Mouse (Mus musculus): Measurements from ENCODE around the gene Kcnj6. TPM values are rescaled to one million over a fixed set of nuclear protein-coding genes. Genes with fewer than 3 reads are reported as not detected.

Kcnj6 gene
- polyA plus RNA-seq, 1 experiment = not detected

GRCm38 (mm10) chr16:94865796-94866195 is 131.7 kb downstream of the Kcnj6 start:
- TF ChIP-seq CTCF (IDR thresholded peaks at IDR 0.05; ENCODE audit: low read depth, low read length) = no peak
- TF ChIP-seq POLR2A (IDR thresholded peaks at IDR 0.05; ENCODE audit: borderline replicate concordance, low read depth, low read length) = no peak
- Histone ChIP-seq H3K4me1 (ENCODE audit: control insufficient read depth, insufficient read depth, low read length) (peaks cover 12% of the 10 kb centered on the region), H3K4me3 (ENCODE audit: insufficient read depth, low read length) (no peak overlapping the region), H3K27ac (ENCODE audit: insufficient read depth, low read depth, low read length) (no peak overlapping the region)

- Histone ChIP-seq H3K27ac (ENCODE audit: insufficient read depth, low read depth, low read length) (no peak overlapping the region), H3K4me1 (ENCODE audit: control insufficient read depth, insufficient read depth, low read length) (peaks cover 12% of the 10 kb centered on the region), H3K4me3 (ENCODE audit: insufficient read depth, low read length) (no peak overlapping the region)
- TF ChIP-seq POLR2A (IDR thresholded peaks at IDR 0.05; ENCODE audit: borderline replicate concordance, low read depth, low read length) (no peak), CTCF (IDR thresholded peaks at IDR 0.05; ENCODE audit: low read depth, low read length) (no peak)
Observed at GRCm38 (mm10) chr16:94865101-94865500, 132.4 kb downstream of the Kcnj6 start.

- Histone ChIP-seq H3K4me1 (ENCODE audit: control insufficient read depth, insufficient read depth, low read length) (peaks cover 12% of the 10 kb centered on the region), H3K27ac (ENCODE audit: insufficient read depth, low read depth, low read length) (peak overlapping the region; percentile 44), H3K4me3 (ENCODE audit: insufficient read depth, low read length) (no peak overlapping the region)
- TF ChIP-seq POLR2A (IDR thresholded peaks at IDR 0.05; ENCODE audit: borderline replicate concordance, low read depth, low read length) (no peak), CTCF (IDR thresholded peaks at IDR 0.05; ENCODE audit: low read depth, low read length) (no peak)
Observed at GRCm38 (mm10) chr16:94863475-94863874, 134.0 kb downstream of the Kcnj6 start.

DNA sequence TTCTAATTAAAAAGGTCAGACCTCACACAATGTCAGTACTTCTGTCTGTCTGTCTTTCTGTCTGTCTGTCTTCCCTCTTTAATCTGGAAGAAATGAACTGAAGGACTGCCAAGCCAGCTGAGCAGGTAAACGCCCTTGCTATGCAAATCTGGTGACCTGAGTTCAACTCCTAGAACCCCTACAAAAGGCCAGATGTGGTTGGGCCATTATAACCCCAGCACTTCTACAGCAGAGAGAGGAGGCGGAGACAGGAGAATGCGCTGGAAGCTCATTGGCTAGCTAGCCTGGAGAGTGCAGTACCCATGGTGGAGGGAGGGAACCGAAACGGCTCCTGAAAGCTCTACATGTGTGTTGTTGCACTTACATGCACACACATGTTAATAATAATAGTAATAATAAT is 141.5 kb downstream of the Kcnj6 start:
- TF ChIP-seq POLR2A (IDR thresholded peaks at IDR 0.05; ENCODE audit: borderline replicate concordance, low read depth, low read length) = no peak
- TF ChIP-seq CTCF (IDR thresholded peaks at IDR 0.05; ENCODE audit: low read depth, low read length) = no peak
- Histone ChIP-seq H3K4me1 (ENCODE audit: control insufficient read depth, insufficient read depth, low read length) (peaks cover 2% of the 10 kb centered on the region; the same call in 1 of the 2 replicates), H3K27ac (ENCODE audit: insufficient read depth, low read depth, low read length) (no peak overlapping the region), H3K4me3 (ENCODE audit: insufficient read depth, low read length) (no peak overlapping the region)

- H3K4me3 ChIP-seq (ENCODE audit: insufficient read depth, low read length) = no peak overlapping the region
- peaks cover 2% of the 10 kb centered on the region; the same call in 1 of the 2 replicates for H3K4me1 ChIP-seq (ENCODE audit: control insufficient read depth, insufficient read depth, low read length)
- no peak overlapping the region for H3K27ac ChIP-seq (ENCODE audit: insufficient read depth, low read depth, low read length)
- TF ChIP-seq POLR2A (IDR thresholded peaks at IDR 0.05; ENCODE audit: borderline replicate concordance, low read depth, low read length) (no peak), CTCF (IDR thresholded peaks at IDR 0.05; ENCODE audit: low read depth, low read length) (no peak)
Observed at GRCm38 (mm10) chr16:94852407-94853160, 144.9 kb downstream of the Kcnj6 start.

DNA sequence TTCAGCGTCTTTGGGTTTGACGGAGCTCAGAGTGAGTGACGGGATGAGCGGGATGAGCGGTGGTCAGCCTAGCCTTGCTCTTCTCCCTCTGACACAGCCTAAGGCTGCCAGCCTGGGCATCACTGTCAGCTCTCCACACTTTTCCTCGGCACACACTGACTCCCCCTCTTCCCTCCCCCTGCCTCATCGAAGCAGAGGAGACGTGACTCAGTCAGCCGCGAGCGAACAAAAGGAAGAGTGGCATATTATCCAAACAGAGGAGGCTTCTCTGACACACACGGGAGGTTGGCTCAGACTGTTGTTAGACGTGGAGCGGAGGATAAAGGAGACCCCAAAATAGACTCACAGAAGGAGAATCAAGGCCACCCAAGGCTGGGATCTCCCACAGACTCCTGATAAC is 147.1 kb downstream of the Kcnj6 start:
- H3K27ac ChIP-seq (ENCODE audit: insufficient read depth, low read depth, low read length) = no peak overlapping the region
- no peak for TF ChIP-seq CTCF (IDR thresholded peaks at IDR 0.05; ENCODE audit: low read depth, low read length)
- TF ChIP-seq POLR2A (IDR thresholded peaks at IDR 0.05; ENCODE audit: borderline replicate concordance, low read depth, low read length) = no peak
- peaks cover 10% of the 10 kb centered on the region for H3K4me1 ChIP-seq (ENCODE audit: control insufficient read depth, insufficient read depth, low read length)
- no peak overlapping the region for H3K4me3 ChIP-seq (ENCODE audit: insufficient read depth, low read length)

DNA sequence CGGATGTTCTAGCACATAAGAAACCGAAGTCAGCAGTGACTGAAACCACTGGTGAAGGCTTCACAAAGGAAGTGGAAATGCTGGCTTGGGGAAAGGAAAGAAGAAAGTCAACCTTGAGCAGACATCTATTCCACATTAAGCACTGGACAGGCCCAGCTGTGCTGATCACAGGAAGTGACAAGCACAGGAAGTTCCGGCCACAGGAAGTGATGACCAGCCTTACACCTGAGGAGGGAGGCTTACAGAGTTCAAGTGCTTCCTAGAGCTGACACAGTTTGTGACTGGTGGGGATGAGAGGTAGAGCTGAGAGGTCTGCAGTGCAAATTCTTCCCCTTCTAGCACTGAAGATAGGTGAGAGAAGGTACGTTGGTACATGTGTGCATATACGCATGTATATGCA is 151.5 kb downstream of the Kcnj6 start:
- Histone ChIP-seq H3K27ac (ENCODE audit: insufficient read depth, low read depth, low read length) (0 out of 2 replicates have a peak overlapping the region, but pooled peaks have one; percentile 10), H3K4me1 (ENCODE audit: control insufficient read depth, insufficient read depth, low read length) (peaks cover 7% of the 10 kb centered on the region), H3K4me3 (ENCODE audit: insufficient read depth, low read length) (no peak overlapping the region)
- TF ChIP-seq CTCF (IDR thresholded peaks at IDR 0.05; ENCODE audit: low read depth, low read length) (no peak), POLR2A (IDR thresholded peaks at IDR 0.05; ENCODE audit: borderline replicate concordance, low read depth, low read length) (no peak)

GRCm38 (mm10) chr16:94844769-94845168 is 152.7 kb downstream of the Kcnj6 start:
- Histone ChIP-seq H3K4me3 (ENCODE audit: insufficient read depth, low read length) (no peak overlapping the region), H3K4me1 (ENCODE audit: control insufficient read depth, insufficient read depth, low read length) (peaks cover 7% of the 10 kb centered on the region), H3K27ac (ENCODE audit: insufficient read depth, low read depth, low read length) (no peak overlapping the region)
- TF ChIP-seq POLR2A (IDR thresholded peaks at IDR 0.05; ENCODE audit: borderline replicate concordance, low read depth, low read length) (no peak), CTCF (IDR thresholded peaks at IDR 0.05; ENCODE audit: low read depth, low read length) (no peak)

DNA sequence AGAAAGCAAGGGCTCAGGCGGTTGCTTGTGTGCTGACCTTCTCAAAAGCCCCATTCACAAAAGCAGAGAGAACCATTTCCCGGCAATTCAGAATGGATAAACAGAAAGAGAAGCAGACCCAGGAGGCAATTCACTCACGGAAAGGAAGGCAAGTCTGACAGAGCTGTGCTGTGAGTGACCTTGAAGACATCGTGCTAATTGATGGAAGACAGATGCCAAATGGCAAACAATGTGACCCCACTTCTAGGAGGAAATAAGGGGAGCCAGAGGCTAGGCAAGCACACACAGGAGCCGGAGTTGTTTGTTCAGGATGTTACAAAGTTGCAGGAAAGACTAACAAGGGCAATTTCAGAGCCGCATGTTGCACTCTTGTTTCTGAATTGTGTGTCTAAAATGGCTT is 158.1 kb downstream of the Kcnj6 start:
- H3K27ac ChIP-seq (ENCODE audit: insufficient read depth, low read depth, low read length) = no peak overlapping the region
- no peak overlapping the region for H3K4me3 ChIP-seq (ENCODE audit: insufficient read depth, low read length)
- TF ChIP-seq CTCF (IDR thresholded peaks at IDR 0.05; ENCODE audit: low read depth, low read length) (no peak), POLR2A (IDR thresholded peaks at IDR 0.05; ENCODE audit: borderline replicate concordance, low read depth, low read length) (no peak)
- no peaks in the 10 kb centered on the region for H3K4me1 ChIP-seq (ENCODE audit: control insufficient read depth, insufficient read depth, low read length)

DNA sequence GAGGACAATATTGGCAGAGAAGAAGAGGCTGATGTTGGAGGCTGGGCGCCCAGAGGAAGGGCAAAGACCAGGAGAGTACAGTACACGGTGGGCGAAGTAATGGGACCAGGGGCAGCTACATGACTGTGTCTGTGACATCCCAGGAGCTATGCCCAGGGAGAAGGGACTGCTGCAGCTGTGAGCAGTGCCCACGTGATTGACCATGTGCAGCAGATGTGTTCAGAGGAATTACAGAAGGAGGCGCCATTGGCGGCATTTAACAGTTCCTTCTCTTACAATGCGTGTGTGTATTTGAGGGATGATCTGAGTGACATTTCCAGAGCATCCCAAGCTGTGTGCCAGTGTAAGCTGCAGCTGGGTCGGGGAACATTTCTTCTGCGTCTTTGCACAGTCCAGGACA is 159.6 kb downstream of the Kcnj6 start:
- Histone ChIP-seq H3K27ac (ENCODE audit: insufficient read depth, low read depth, low read length) (no peak overlapping the region), H3K4me1 (ENCODE audit: control insufficient read depth, insufficient read depth, low read length) (no peaks in the 10 kb centered on the region), H3K4me3 (ENCODE audit: insufficient read depth, low read length) (no peak overlapping the region)
- TF ChIP-seq CTCF (IDR thresholded peaks at IDR 0.05; ENCODE audit: low read depth, low read length) (no peak), POLR2A (IDR thresholded peaks at IDR 0.05; ENCODE audit: borderline replicate concordance, low read depth, low read length) (no peak)
